Mouse (Mus musculus) lung, adult 2 months (tissue): Measurements from ENCODE around the gene Rnd3.

ENCODE experiments used
- CTCF ChIP-seq: fragments of 200-500 bp; IDR thresholded peaks from 2 replicates; pipeline ENCODE4 v1.5.1; 2011; ENCODE audit warnings: mild to moderate bottlenecking, low read length, control low read depth; ENCODE audit not compliant: insufficient read depth
- POLR2A ChIP-seq: fragments of 200-500 bp; IDR thresholded peaks from 2 replicates; pipeline ENCODE4 v1.6.1; 2011; ENCODE audit warnings: low read depth, mild to moderate bottlenecking, control low read depth, low read length, borderline replicate concordance; ENCODE audit errors: extremely low read depth

DNA sequence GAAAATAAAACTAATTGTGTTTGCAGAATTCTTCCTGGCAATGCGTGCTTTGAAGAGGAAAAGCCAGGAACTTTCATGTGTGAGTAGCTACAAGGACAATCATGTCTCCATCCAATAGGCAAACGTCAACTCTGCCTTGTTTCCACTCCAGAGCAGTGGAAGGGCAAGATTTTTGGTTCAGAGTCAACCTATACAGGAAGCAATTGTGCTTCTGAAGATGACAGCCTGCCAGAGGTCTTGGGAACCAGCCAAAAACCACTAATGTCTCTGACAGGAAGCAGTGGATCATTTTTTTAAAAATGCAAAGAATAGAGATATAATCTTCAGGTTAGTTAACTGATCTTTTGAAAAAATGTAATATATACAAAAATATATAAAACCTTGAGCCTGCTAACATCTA is 38.6 kb downstream of the Rnd3 start:
- TF ChIP-seq POLR2A (no peak), CTCF (no peak)
